Mouse (Mus musculus) kidney, embryonic 14.5 days (tissue): ENCODE results near the gene Cstf3. TPM values are rescaled to one million over a fixed set of nuclear protein-coding genes. Genes with fewer than 3 reads are reported as not detected.

ENCODE experiments used
- ATAC-seq: fragments of 200-750 bp; cut with Nextera tagmentation; 2 replicates; pipeline ENCODE4 v1.8.0; 2017; ENCODE audit warnings: moderate number of reproducible peaks, mild to moderate bottlenecking, moderate TSS enrichment, moderate library complexity; ENCODE audit not compliant: low FRiP score, low TSS enrichment
- H3K27ac ChIP-seq: fragments of 300-500 bp; sonication (generic); 2 replicates; pipeline ENCODE4 v1.5.1; 2014; ENCODE audit warnings: low read depth, mild to moderate bottlenecking, low read length, moderate library complexity, mixed read lengths
- H3K27me3 ChIP-seq: fragments of 300-500 bp; sonication (generic); 2 replicates; pipeline ENCODE4 v1.6.1; 2014; ENCODE audit warnings: mild to moderate bottlenecking, low read length; ENCODE audit not compliant: control insufficient read depth, insufficient read depth
- H3K36me3 ChIP-seq: fragments of 300-500 bp; sonication (generic); 2 replicates; pipeline ENCODE4 v1.6.1; 2014; ENCODE audit warnings: low read length, mixed read lengths; ENCODE audit not compliant: control insufficient read depth, insufficient read depth
- H3K4me1 ChIP-seq: fragments of 300-500 bp; sonication (generic); 2 replicates; pipeline ENCODE4 v1.6.1; 2014; ENCODE audit warnings: low read length, mixed read lengths; ENCODE audit not compliant: control insufficient read depth, insufficient read depth
- H3K4me2 ChIP-seq: fragments of 300-500 bp; sonication (generic); replicated peaks from 2 replicates; pipeline ENCODE4 v1.6.1; 2014; ENCODE audit warnings: low read depth, mild to moderate bottlenecking, low read length
- H3K4me3 ChIP-seq: fragments of 300-500 bp; sonication (generic); 2 replicates; pipeline ENCODE4 v1.5.1; 2014; ENCODE audit warnings: mild to moderate bottlenecking, low read length
- H3K9ac ChIP-seq: fragments of 300-500 bp; sonication (generic); 2 replicates; pipeline ENCODE4 v1.6.1; 2014; ENCODE audit warnings: low read depth, mild to moderate bottlenecking, low read length, moderate library complexity
- H3K9me3 ChIP-seq: fragments of 300-500 bp; sonication (generic); 2 replicates; pipeline ENCODE4 v1.6.1; 2016; ENCODE audit warnings: low read length; ENCODE audit not compliant: control insufficient read depth
- WGBS: fragments of 180-500 bp; shearing (Covaris S2); extraction: QIAGEN DNeasy Blood & Tissue Kit; methylation state at CpG from one replicate; pipeline ENCODE4 v1.1.7; 2014; 5-methylcytosine and 5-hydroxymethylcytosine counted together
- polyA plus RNA-seq: library from polyadenylated mRNA; unstranded; fragments of >200 nt; fragmentation: Nextera tagmentation; extraction: Ambion mirVana; gene quantifications from 2 replicates; pipeline ENCODE4 v1.2.1, GENCODE M21; 2014

The Cstf3 gene
- polyA plus RNA-seq, 1 experiment from 2014 or later, result 72.5 TPM

DNA sequence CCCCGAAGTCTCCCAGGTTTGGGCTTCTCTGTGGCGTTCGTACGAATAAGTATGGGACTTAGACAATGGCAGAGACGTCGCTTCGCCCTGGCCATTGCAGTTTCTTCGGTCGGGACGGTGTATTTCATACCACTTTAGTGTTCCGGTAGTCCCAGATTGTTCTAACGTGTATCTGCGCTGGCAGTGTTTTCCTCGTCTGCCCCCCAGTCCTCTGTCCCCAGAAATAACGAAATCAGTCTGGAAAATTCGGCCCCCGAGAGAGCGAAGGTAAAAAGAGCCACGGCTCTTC, 450 bp downstream of the Cstf3 start:
- peak overlapping the region; percentile 92 for H3K9ac ChIP-seq
- no peak for ATAC-seq
- no peaks in the 10 kb centered on the region for H3K36me3 ChIP-seq
- H3K27ac ChIP-seq, result peak overlapping the region; percentile 88
- peak overlapping the region; percentile 68 for H3K4me2 ChIP-seq
- 0% methylated on average over 19 of the region's 19 CpGs for WGBS
- peak overlapping the region; percentile 94 for H3K4me3 ChIP-seq
- no peaks in the 10 kb centered on the region for H3K27me3 ChIP-seq
- H3K9me3 ChIP-seq, result no peaks in the 10 kb centered on the region
- H3K4me1 ChIP-seq, result peaks cover 13% of the 10 kb centered on the region; the same call in 1 of the 2 replicates

- H3K36me3 ChIP-seq, result no peaks in the 10 kb centered on the region
- ATAC-seq, result no peak
- H3K4me3 ChIP-seq, result peak overlapping the region; percentile 94
- WGBS, result under 1% methylated on average over 6 of the region's 6 CpGs
- no peaks in the 10 kb centered on the region for H3K9me3 ChIP-seq
- peak overlapping the region; percentile 92 for H3K9ac ChIP-seq
- peak overlapping the region; percentile 88; the same call in 1 of the 2 replicates for H3K27ac ChIP-seq
- no peaks in the 10 kb centered on the region for H3K27me3 ChIP-seq
- peaks cover 13% of the 10 kb centered on the region; the same call in 1 of the 2 replicates for H3K4me1 ChIP-seq
- H3K4me2 ChIP-seq, result peak overlapping the region; percentile 68
Measured at GRCm38 (mm10) chr2:104591141-104591540, 818 bp downstream of the Cstf3 start.

DNA sequence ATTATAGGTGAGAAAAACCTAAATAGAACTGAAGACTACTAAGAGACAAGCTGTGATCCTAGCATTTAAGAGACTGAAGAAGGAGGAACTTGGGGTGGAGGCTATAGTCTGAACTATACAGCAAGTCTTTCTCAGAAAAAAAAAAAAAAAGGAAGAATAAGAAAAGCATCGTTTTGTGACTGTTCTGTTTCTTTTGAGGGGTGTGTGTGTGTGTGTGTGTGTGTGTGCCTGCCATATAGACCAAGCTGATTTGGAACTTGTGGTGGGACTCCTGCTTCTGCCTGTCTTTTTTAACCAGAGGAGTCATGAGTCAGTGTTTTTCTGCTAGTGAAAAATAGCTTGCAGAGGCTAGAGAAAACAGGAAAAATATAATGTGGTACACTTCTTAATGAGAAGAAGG, 4.7 kb downstream of the Cstf3 start:
- no peaks in the 10 kb centered on the region for H3K9me3 ChIP-seq
- H3K4me1 ChIP-seq, result peaks cover 13% of the 10 kb centered on the region; the same call in 1 of the 2 replicates
- no peaks in the 10 kb centered on the region; the same call in 1 of the 2 replicates for H3K36me3 ChIP-seq
- WGBS, result 65% methylated on average over 1 of the region's 1 CpGs
- no peak overlapping the region for H3K9ac ChIP-seq
- no peak for ATAC-seq
- H3K4me2 ChIP-seq, result no peak overlapping the region
- H3K27ac ChIP-seq, result no peak overlapping the region
- H3K4me3 ChIP-seq, result no peak overlapping the region
- no peaks in the 10 kb centered on the region for H3K27me3 ChIP-seq

DNA sequence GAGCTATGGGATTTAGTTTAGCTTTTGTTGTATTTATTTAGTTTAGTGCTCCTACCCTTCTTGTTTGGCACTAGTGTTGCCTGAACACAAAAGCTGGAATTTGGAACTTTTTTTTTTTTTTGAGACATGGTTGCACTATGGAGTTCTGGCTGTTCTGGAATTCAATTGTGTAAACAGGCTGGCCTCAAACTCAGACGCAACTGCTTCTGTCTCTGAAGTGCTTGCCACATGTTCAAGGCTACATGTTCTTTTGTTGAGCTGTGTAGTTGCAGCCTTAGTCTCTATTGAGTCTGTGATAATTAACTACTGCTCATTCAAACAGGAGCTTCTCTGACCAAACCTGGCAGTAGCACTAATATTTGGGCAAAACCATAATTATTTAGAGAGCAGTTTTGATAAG, 13.1 kb downstream of the Cstf3 start:
- Histone ChIP-seq H3K27me3 (no peaks in the 10 kb centered on the region), H3K9me3 (no peaks in the 10 kb centered on the region), H3K4me3 (no peak overlapping the region), H3K4me1 (no peaks in the 10 kb centered on the region), H3K9ac (no peak overlapping the region), H3K4me2 (no peak overlapping the region), H3K27ac (no peak overlapping the region), H3K36me3 (no peaks in the 10 kb centered on the region; the same call in 1 of the 2 replicates)
- 85% methylated on average over 1 of the region's 1 CpGs for WGBS
- no peak for ATAC-seq

- no peaks in the 10 kb centered on the region for H3K9me3 ChIP-seq
- no peaks in the 10 kb centered on the region for H3K4me1 ChIP-seq
- no peak for ATAC-seq
- no peak overlapping the region for H3K27ac ChIP-seq
- no peak overlapping the region for H3K9ac ChIP-seq
- 75% methylated on average over 5 of the region's 5 CpGs for WGBS
- H3K27me3 ChIP-seq, result no peaks in the 10 kb centered on the region
- no peak overlapping the region for H3K4me2 ChIP-seq
- H3K4me3 ChIP-seq, result no peak overlapping the region
- peaks cover 3% of the 10 kb centered on the region; the same call in 1 of the 2 replicates for H3K36me3 ChIP-seq
Measured at GRCm38 (mm10) chr2:104604718-104605117, 14.4 kb downstream of the Cstf3 start.

DNA sequence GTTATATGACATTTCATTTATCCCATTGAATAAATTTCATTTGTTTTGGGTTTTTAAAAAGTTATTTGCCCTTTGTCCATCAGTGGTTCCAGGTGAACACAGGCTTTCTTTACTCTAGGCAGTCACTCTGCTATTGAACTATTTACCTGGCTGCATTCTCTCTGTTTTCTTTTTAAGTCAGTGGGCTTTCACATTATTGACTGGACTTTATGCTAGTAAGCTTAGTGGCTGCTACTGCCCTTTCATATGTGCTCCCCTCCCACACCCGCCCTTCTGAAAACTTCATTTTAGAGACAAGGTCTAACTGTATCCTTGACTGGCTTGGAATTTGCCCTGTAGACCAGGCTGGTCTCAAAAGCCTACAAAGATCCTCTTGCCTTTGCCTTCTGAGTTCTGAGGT, 15.2 kb downstream of the Cstf3 start:
- Histone ChIP-seq H3K4me3 (no peak overlapping the region), H3K36me3 (peaks cover 6% of the 10 kb centered on the region; the same call in 1 of the 2 replicates), H3K4me1 (no peaks in the 10 kb centered on the region), H3K27ac (no peak overlapping the region), H3K9me3 (no peaks in the 10 kb centered on the region), H3K27me3 (no peaks in the 10 kb centered on the region), H3K9ac (no peak overlapping the region), H3K4me2 (no peak overlapping the region)
- ATAC-seq, result no peak
- 91% methylated on average over 1 of the region's 1 CpGs for WGBS

DNA sequence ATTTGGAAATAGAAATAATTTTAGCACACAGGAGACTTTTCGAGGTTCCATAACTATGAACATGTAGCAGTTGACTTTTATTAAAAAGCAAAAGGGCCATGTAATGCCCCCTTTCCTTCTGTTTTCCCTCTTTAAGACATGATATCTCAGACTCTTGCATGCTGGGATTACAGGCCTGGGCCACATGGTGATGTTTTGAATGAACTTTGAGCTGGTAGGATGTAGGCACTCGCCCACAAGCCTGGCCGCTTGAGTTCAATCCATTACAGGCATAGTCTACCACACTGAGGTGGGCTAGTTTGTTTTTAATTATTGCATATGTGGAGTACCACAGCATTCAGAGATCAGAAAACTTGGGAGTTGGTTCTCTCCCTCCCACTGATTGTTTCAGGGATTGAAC, 24.5 kb downstream of the Cstf3 start:
- Histone ChIP-seq H3K4me2 (no peak overlapping the region), H3K27ac (no peak overlapping the region), H3K36me3 (peaks cover 12% of the 10 kb centered on the region), H3K27me3 (no peaks in the 10 kb centered on the region), H3K9ac (no peak overlapping the region), H3K9me3 (no peaks in the 10 kb centered on the region), H3K4me3 (no peak overlapping the region), H3K4me1 (no peaks in the 10 kb centered on the region)
- no peak for ATAC-seq
- 91% methylated on average over 3 of the region's 3 CpGs for WGBS

DNA sequence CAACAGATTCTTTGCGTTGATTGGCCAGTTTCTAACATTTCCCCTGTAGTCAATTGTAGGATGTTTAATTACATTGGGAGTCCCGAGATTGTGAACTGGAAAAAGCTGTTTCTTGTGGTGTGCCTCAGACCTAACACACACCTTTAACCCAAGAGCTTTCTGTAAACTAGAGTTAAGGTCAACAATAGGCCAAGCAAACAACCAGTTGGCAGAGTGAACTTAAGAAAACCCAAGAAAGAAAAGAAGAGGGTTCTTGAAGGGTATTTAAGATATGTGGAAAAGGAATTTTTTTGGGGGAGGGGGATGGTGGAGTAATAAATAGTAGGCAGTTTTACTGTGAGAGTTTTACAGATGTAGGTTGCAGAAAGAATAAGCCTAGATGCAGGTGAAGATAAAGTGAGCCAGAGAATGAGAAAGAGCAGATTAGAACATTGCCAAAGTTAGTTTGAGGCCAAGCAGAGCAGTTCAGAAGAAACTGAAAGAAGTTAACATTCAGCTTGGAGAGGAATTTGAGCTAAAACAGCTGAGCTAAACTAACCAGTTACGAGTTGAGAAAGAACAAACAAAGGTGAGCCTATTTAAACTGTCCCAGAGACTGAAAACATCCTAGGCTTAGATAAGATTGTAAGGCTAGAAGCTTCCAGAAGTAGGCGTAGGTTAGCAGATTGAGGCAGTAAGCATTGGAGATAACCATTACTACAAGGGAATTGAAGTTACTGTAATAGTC, 25.8 kb downstream of the Cstf3 start:
- Histone ChIP-seq H3K27ac (no peak overlapping the region), H3K9ac (no peak overlapping the region), H3K36me3 (peaks cover 9% of the 10 kb centered on the region), H3K9me3 (no peaks in the 10 kb centered on the region), H3K27me3 (no peaks in the 10 kb centered on the region), H3K4me1 (no peaks in the 10 kb centered on the region), H3K4me3 (no peak overlapping the region), H3K4me2 (no peak overlapping the region)
- ATAC-seq, result no peak
- 82% methylated on average over 4 of the region's 4 CpGs for WGBS

DNA sequence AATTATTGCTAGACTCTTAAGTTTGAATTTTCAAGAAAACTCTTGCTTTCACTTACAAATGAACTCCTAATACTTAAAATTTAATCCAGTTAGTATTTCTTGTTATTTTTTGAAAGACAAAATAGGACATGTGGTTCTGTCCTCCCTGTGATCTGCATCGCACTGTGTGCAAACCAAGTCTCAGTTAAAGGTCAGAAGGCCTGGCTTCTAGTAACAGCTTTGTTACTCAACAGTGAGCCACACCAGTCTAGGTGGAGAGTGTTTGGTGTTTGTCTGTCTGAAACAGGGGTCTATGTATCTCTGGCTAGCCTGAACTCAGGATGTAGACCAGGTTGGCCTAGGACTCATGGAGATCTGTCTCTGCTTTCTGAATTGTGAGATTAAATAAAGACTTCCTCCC, 68.3 kb downstream of the Cstf3 start:
- Histone ChIP-seq H3K9me3 (no peaks in the 10 kb centered on the region), H3K36me3 (peaks cover 66% of the 10 kb centered on the region), H3K9ac (no peak overlapping the region), H3K4me2 (no peak overlapping the region), H3K4me3 (no peak overlapping the region), H3K27ac (no peak overlapping the region), H3K27me3 (no peaks in the 10 kb centered on the region), H3K4me1 (no peaks in the 10 kb centered on the region)
- WGBS, result 85% methylated on average over 1 of the region's 1 CpGs
- ATAC-seq, result no peak
